Mouse (Mus musculus): ENCODE measurements around the gene Armc8.

- no peak for TF ChIP-seq GATA1 (IDR thresholded peaks at IDR 0.05; ENCODE audit: low read length)
- TF ChIP-seq TAL1 (IDR thresholded peaks at IDR 0.05; ENCODE audit: low read length), result no peak
Measured at GRCm38 (mm10) chr9:99446259-99446658, 122.4 kb downstream of the Armc8 start.

Measured in erythroblast, embryonic 14.5 days (primary cell).